In the genomic region with DNA sequence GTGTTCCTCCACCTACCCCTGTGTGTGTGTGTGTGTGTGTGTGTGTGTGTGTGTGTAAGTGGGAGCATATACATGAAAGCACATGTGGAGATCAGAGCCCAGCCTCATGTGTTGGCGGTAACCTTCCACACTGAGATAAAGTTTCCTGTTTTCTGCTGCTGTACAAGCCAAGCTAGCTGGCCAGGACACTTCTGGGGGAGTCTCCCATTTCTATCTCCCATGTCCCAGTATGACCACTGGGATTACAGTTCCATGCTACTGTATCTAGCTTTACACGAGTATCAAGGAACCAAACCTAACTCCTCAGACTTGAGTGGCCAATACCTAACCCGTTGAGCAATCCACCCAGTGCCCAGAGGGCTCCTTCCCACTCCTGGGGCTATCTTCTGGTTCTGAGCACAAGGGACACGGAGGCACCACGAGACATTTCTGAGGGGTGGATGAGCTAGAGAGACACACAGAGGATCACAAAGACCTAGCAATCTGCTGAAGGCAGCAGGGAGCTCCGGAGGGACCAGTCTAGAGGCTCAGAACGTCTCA, we compare ENCODE assay signal across 16 mouse cellular contexts. TPM values are rescaled to one million over a fixed set of nuclear protein-coding genes. Genes with fewer than 3 reads are reported as not detected.
DNase-seq lines count a peak whose midpoint lies in the region; ATAC-seq and TF ChIP-seq lines count a peak whose summit lies in the region.
"Had no signal": no experiment of that assay in that cellular context is flagged by ENCODE, and none has a peak within 500 bp of the region (broad histone marks: within the 10 kb centered on the region; RNA-seq: fewer than 3 reads in every experiment).

No protein-coding gene starts in this region.

- no peak overlapping the region for H3K4me2 ChIP-seq in heart, embryonic 15.5 days
- H3K4me2 ChIP-seq in liver, postnatal 0 days (ENCODE audit: low read depth, low read length): no peak overlapping the region
- H3K4me2 ChIP-seq in liver, embryonic 11.5 days: no peak overlapping the region
- H3K4me2 ChIP-seq: forebrain, embryonic 13.5 days; hindbrain, embryonic 15.5 days; liver, embryonic 12.5 days; midbrain, embryonic 15.5 days had no signal

- TF ChIP-seq POLR2A in bone marrow macrophage, adult 2 months (IDR thresholded peaks at IDR 0.05; ENCODE audit: borderline replicate concordance, low read depth, low read length): no peak

- H3K9me3 ChIP-seq in heart, embryonic 15.5 days (replicated peaks): no peaks in the 10 kb centered on the region
- no peaks in the 10 kb centered on the region for H3K9me3 ChIP-seq in liver, postnatal 0 days (ENCODE audit: low read length)
- H3K9me3 ChIP-seq in liver, embryonic 11.5 days (ENCODE audit: control insufficient read depth, low read length): no peaks in the 10 kb centered on the region
- H3K9me3 ChIP-seq: forebrain, embryonic 13.5 days; hindbrain, embryonic 15.5 days; liver, embryonic 12.5 days; midbrain, embryonic 15.5 days had no signal

- no peak for TF ChIP-seq CTCF in liver, postnatal 0 days (IDR thresholded peaks at IDR 0.05; ENCODE audit: low read depth)
- no peak for TF ChIP-seq CTCF in bone marrow macrophage, adult 2 months (IDR thresholded peaks at IDR 0.05; ENCODE audit: low read depth, low read length)

- no peak overlapping the region for H3K4me3 ChIP-seq in heart, embryonic 15.5 days
- no peak overlapping the region for H3K4me3 ChIP-seq in liver, postnatal 0 days (ENCODE audit: low read depth, low read length)
- no peak overlapping the region for H3K4me3 ChIP-seq in liver, embryonic 11.5 days (ENCODE audit: low read depth, low read length)
- H3K4me3 ChIP-seq in bone marrow macrophage, adult 2 months (ENCODE audit: insufficient read depth, low read length): no peak overlapping the region
- H3K4me3 ChIP-seq: forebrain, embryonic 13.5 days; hindbrain, embryonic 15.5 days; liver, embryonic 12.5 days; midbrain, embryonic 15.5 days had no signal

- H3K4me1 ChIP-seq in heart, embryonic 15.5 days (replicated peaks): peaks cover 27% of the 10 kb centered on the region
- H3K4me1 ChIP-seq in liver, postnatal 0 days (ENCODE audit: insufficient read depth): peaks cover 25% of the 10 kb centered on the region
- 0 out of 2 replicates have a peak, but pooled peaks cover 2% of the 10 kb centered on the region for H3K4me1 ChIP-seq in liver, embryonic 11.5 days (replicated peaks; ENCODE audit: control insufficient read depth, insufficient read depth, low read length)
- H3K4me1 ChIP-seq in bone marrow macrophage, adult 2 months (ENCODE audit: control insufficient read depth, insufficient read depth, low read length): peaks cover 16% of the 10 kb centered on the region

- intact Hi-C loops in heart, postnatal 10 days (cut with DNase I): no loop called here
- intact Hi-C loops in left cerebral cortex, postnatal 36 days (cut with DNase I): loop anchor here (2.0 to 5.0 kb wide), 2 partner anchors 19 to 59 kb away; partner anchors contain the start of genes Nat14 and Shisa7

- H3K27ac ChIP-seq in heart, embryonic 15.5 days: peak overlapping the region; percentile 55
- H3K27ac ChIP-seq in liver, postnatal 0 days (ENCODE audit: low read depth): peak overlapping the region; percentile 19; the same call in 1 of the 2 replicates
- H3K27ac ChIP-seq in liver, embryonic 11.5 days (ENCODE audit: low read depth, low read length): no peak overlapping the region
- H3K27ac ChIP-seq in bone marrow macrophage, adult 2 months (ENCODE audit: insufficient read depth, low read depth, low read length): 0 out of 2 replicates have a peak overlapping the region, but pooled peaks have one; percentile 0
- H3K27ac ChIP-seq: forebrain, embryonic 13.5 days; hindbrain, embryonic 15.5 days; liver, embryonic 12.5 days; midbrain, embryonic 15.5 days had no signal

- ATAC-seq in heart, embryonic 15.5 days (replicated peaks; ENCODE audit: insufficient number of reproducible peaks, insufficient read depth, low FRiP score, low read depth): no peak
- no peak for ATAC-seq in liver, postnatal 0 days
- ATAC-seq in liver, embryonic 11.5 days (replicated peaks; ENCODE audit: low FRiP score): no peak
- ATAC-seq: forebrain, embryonic 13.5 days; intestine, postnatal 0 days; liver, embryonic 12.5 days; midbrain, embryonic 15.5 days had no signal

- 66% methylated on average over 7 of the region's 7 CpGs for WGBS in heart, embryonic 15.5 days
- 66% methylated on average over 7 of the region's 7 CpGs for WGBS in liver, postnatal 0 days (ENCODE audit: insufficient replicate concordance)
- 70% methylated on average over 7 of the region's 7 CpGs for WGBS in liver, embryonic 11.5 days

- H3K9ac ChIP-seq in heart, embryonic 15.5 days: no peak overlapping the region
- H3K9ac ChIP-seq in liver, postnatal 0 days (replicated peaks): no peak overlapping the region
- H3K9ac ChIP-seq in liver, embryonic 11.5 days (ENCODE audit: low read depth, low read length): no peak overlapping the region
- H3K9ac ChIP-seq: forebrain, embryonic 13.5 days; hindbrain, embryonic 15.5 days; liver, embryonic 12.5 days; midbrain, embryonic 15.5 days had no signal

- TF ChIP-seq EP300 in liver, postnatal 0 days (IDR thresholded peaks at IDR 0.05; ENCODE audit: low read depth): no peak

- H3K27me3 ChIP-seq in heart, embryonic 15.5 days: no peaks in the 10 kb centered on the region
- H3K27me3 ChIP-seq in liver, postnatal 0 days (ENCODE audit: insufficient read depth, low read length): no peaks in the 10 kb centered on the region
- H3K27me3 ChIP-seq in liver, embryonic 11.5 days (replicated peaks; ENCODE audit: control insufficient read depth, insufficient read depth, low read length): no peaks in the 10 kb centered on the region; the same call in 1 of the 2 replicates
- H3K27me3 ChIP-seq: forebrain, embryonic 13.5 days; hindbrain, embryonic 15.5 days; midbrain, embryonic 15.5 days had no signal

- no peaks in the 10 kb centered on the region for H3K36me3 ChIP-seq in heart, embryonic 15.5 days
- no peaks in the 10 kb centered on the region for H3K36me3 ChIP-seq in liver, postnatal 0 days (replicated peaks; ENCODE audit: insufficient read depth, low read length)
- no peaks in the 10 kb centered on the region for H3K36me3 ChIP-seq in liver, embryonic 11.5 days (ENCODE audit: control insufficient read depth, insufficient read depth, low read length)
- H3K36me3 ChIP-seq: hindbrain, embryonic 15.5 days; liver, embryonic 12.5 days; midbrain, embryonic 15.5 days had no signal

- DNase-seq in adrenal gland, postnatal 10 days: peak; percentile 44
- DNase-seq in adrenal gland, adult 8-10 months: no peak
- no peak for DNase-seq in heart, postnatal 10 days
- no peak for DNase-seq in liver, postnatal 0 days
- DNase-seq in liver, embryonic 11.5 days (ENCODE audit: low spot score): no peak
- no peak for DNase-seq in left cerebral cortex, postnatal 36 days (ENCODE audit: low spot score in 2 of 2)
- DNase-seq: cerebellum, adult 11 months; thymus, adult 18-20 months had no signal

RNA-seq across cellular contexts. Expression of gene Isoc2b, which starts 6.4 kb away (rescaled TPM):
- total RNA-seq in adrenal gland, postnatal 10 days (2021): 10 to 100 TPM in 1 of 2 experiments, 1 to 10 TPM in 1; 6.8 to 13.3 TPM
- 10 to 100 TPM; 14.0 to 28.7 (median 19.1) TPM for total RNA-seq in adrenal gland, adult 8-10 months (2022)
- polyA plus RNA-seq in heart, embryonic 15.5 days (2015; fragmentation: Nextera tagmentation; extraction: Ambion mirVana): 3.0 and 4.8 TPM in 2 replicates
- total RNA-seq in heart, postnatal 10 days (2021): 1 to 10 TPM; 3.6 to 4.7 TPM
- 8.0 and 8.3 TPM in 2 replicates for polyA plus RNA-seq in liver, postnatal 0 days (2015; fragmentation: Nextera tagmentation; extraction: Ambion mirVana)
- 5.2 and 5.3 TPM in 2 replicates for polyA plus RNA-seq in liver, embryonic 11.5 days (2014; fragmentation: Nextera tagmentation; extraction: Ambion mirVana)
- polyA plus RNA-seq in bone marrow macrophage, adult 2 months (2012; ENCODE audit: insufficient read depth, insufficient read length, missing spikeins): 20.4 and 21.2 TPM in 2 replicates
- total RNA-seq in left cerebral cortex, postnatal 36 days (2021): 1 to 10 TPM; 6.0 to 8.6 TPM

RNA-seq across cellular contexts. Expression of gene Isoc2a, which starts 13.3 kb away (rescaled TPM):
- total RNA-seq in adrenal gland, postnatal 10 days (2021): 10 to 100 TPM; 52.8 to 56.8 TPM
- 10 to 100 TPM; 21.8 to 38.6 (median 30.3) TPM for total RNA-seq in adrenal gland, adult 8-10 months (2022)
- polyA plus RNA-seq in heart, embryonic 15.5 days (2015; fragmentation: Nextera tagmentation; extraction: Ambion mirVana): 1.3 and 1.6 TPM in 2 replicates
- 10 to 100 TPM; 15.8 to 16.3 TPM for total RNA-seq in heart, postnatal 10 days (2021)
- polyA plus RNA-seq in liver, postnatal 0 days (2015; fragmentation: Nextera tagmentation; extraction: Ambion mirVana): 2.3 and 2.4 TPM in 2 replicates
- 1.3 and 1.4 TPM in 2 replicates for polyA plus RNA-seq in liver, embryonic 11.5 days (2014; fragmentation: Nextera tagmentation; extraction: Ambion mirVana)
- polyA plus RNA-seq in bone marrow macrophage, adult 2 months (2012; ENCODE audit: insufficient read depth, insufficient read length, missing spikeins): 15.5 and 16.4 TPM in 2 replicates
- 10 to 100 TPM; 10.3 to 13.5 TPM for total RNA-seq in left cerebral cortex, postnatal 36 days (2021)

RNA-seq across cellular contexts. Expression of gene Shisa7, which starts 19.1 kb away (rescaled TPM):
- 1 to 10 TPM; 1.3 to 3.1 TPM for total RNA-seq in adrenal gland, postnatal 10 days (2021)
- total RNA-seq in adrenal gland, adult 8-10 months (2022): 1 to 10 TPM; 2.0 to 5.6 (median 4.0) TPM
- 0.05 and 0.14 TPM in 2 replicates for polyA plus RNA-seq in heart, embryonic 15.5 days (2015; fragmentation: Nextera tagmentation; extraction: Ambion mirVana)
- under 1 TPM in 1 of 2 experiments, not detected in 1; 0.15 TPM for total RNA-seq in heart, postnatal 10 days (2021)
- polyA plus RNA-seq in liver, postnatal 0 days (2015; fragmentation: Nextera tagmentation; extraction: Ambion mirVana): not detected in 2 replicates
- 0.03 and 0.11 TPM in 2 replicates for polyA plus RNA-seq in liver, embryonic 11.5 days (2014; fragmentation: Nextera tagmentation; extraction: Ambion mirVana)
- polyA plus RNA-seq in bone marrow macrophage, adult 2 months (2012; ENCODE audit: insufficient read depth, insufficient read length, missing spikeins): not detected in 2 replicates
- 100 to 1,000 TPM in 1 of 2 experiments, 10 to 100 TPM in 1; 95.1 to 151 TPM for total RNA-seq in left cerebral cortex, postnatal 36 days (2021)
- total RNA-seq: granulocyte monocyte progenitor cell, adult 5-6 weeks had no signal
- polyA plus RNA-seq: liver, embryonic 12.5 days had no signal

RNA-seq across cellular contexts. Expression of gene Gm36210, which starts 42.7 kb away (rescaled TPM):
- total RNA-seq in adrenal gland, postnatal 10 days (2021): not detected
- total RNA-seq in adrenal gland, adult 8-10 months (2022): under 1 TPM in 1 of 4 experiments, not detected in 3; 0.26 TPM
- not detected in 2 replicates for polyA plus RNA-seq in heart, embryonic 15.5 days (2015; fragmentation: Nextera tagmentation; extraction: Ambion mirVana)
- not detected for total RNA-seq in heart, postnatal 10 days (2021)
- polyA plus RNA-seq in liver, postnatal 0 days (2015; fragmentation: Nextera tagmentation; extraction: Ambion mirVana): not detected in 2 replicates
- polyA plus RNA-seq in liver, embryonic 11.5 days (2014; fragmentation: Nextera tagmentation; extraction: Ambion mirVana): 0.22 TPM in 1 of 2 replicates, not detected in the other
- polyA plus RNA-seq in bone marrow macrophage, adult 2 months (2012; ENCODE audit: insufficient read depth, insufficient read length, missing spikeins): not detected in 2 replicates
- under 1 TPM in 1 of 2 experiments, not detected in 1; 0.32 TPM for total RNA-seq in left cerebral cortex, postnatal 36 days (2021)
- total RNA-seq: granulocyte monocyte progenitor cell, adult 5-6 weeks had no signal
- polyA plus RNA-seq: intestine, postnatal 0 days; liver, embryonic 12.5 days had no signal

RNA-seq across cellular contexts. Expression of gene Ube2s, which starts 51.2 kb away (rescaled TPM):
- 100 to 1,000 TPM; 122 to 126 TPM for total RNA-seq in adrenal gland, postnatal 10 days (2021)
- 100 to 1,000 TPM in 3 of 4 experiments, 10 to 100 TPM in 1; 96.8 to 127 (median 118) TPM for total RNA-seq in adrenal gland, adult 8-10 months (2022)
- polyA plus RNA-seq in heart, embryonic 15.5 days (2015; fragmentation: Nextera tagmentation; extraction: Ambion mirVana): 283 and 347 TPM in 2 replicates
- total RNA-seq in heart, postnatal 10 days (2021): 100 to 1,000 TPM; 149 to 152 TPM
- 135 and 139 TPM in 2 replicates for polyA plus RNA-seq in liver, postnatal 0 days (2015; fragmentation: Nextera tagmentation; extraction: Ambion mirVana)
- polyA plus RNA-seq in liver, embryonic 11.5 days (2014; fragmentation: Nextera tagmentation; extraction: Ambion mirVana): 367 and 402 TPM in 2 replicates
- polyA plus RNA-seq in bone marrow macrophage, adult 2 months (2012; ENCODE audit: insufficient read depth, insufficient read length, missing spikeins): 109 and 131 TPM in 2 replicates
- total RNA-seq in left cerebral cortex, postnatal 36 days (2021): 100 to 1,000 TPM in 1 of 2 experiments, 10 to 100 TPM in 1; 98.6 to 117 TPM

Comparison
In these comparisons a context has a peak if more than half of its experiments do, and no peak if none do; other contexts are left out.
1. RNA of gene Shisa7, which starts 19.1 kb away (total RNA-seq): 95.1 to 151 TPM in left cerebral cortex, postnatal 36 days; 2.0 to 5.6 TPM in adrenal gland, adult 8-10 months, 1.3 to 3.1 TPM in adrenal gland, postnatal 10 days and 0.15 TPM in heart, postnatal 10 days; every median in the first group is over 10 times any median in the second.